Mouse (Mus musculus) neural tube, embryonic 14.5 days (tissue): ENCODE data around the gene Thsd4. TPM values are rescaled to one million over a fixed set of nuclear protein-coding genes. Genes with fewer than 3 reads are reported as not detected.

ENCODE experiments used
- ATAC-seq: fragments of 200-750 bp; cut with Nextera tagmentation; 2 replicates; pipeline ENCODE4 v1.8.0; 2017; ENCODE audit warnings: low read depth, mild to moderate bottlenecking, moderate TSS enrichment, moderate library complexity
- H3K27ac ChIP-seq: fragments of 300-500 bp; sonication (generic); 2 replicates; pipeline ENCODE4 v1.5.1; 2014; ENCODE audit warnings: low read depth, mild to moderate bottlenecking, control low read depth, low read length, moderate library complexity, mixed read lengths
- H3K27me3 ChIP-seq: fragments of 300-500 bp; sonication (generic); 2 replicates; pipeline ENCODE4 v1.6.1; 2014; ENCODE audit warnings: low read length; ENCODE audit not compliant: control insufficient read depth, insufficient read depth
- H3K36me3 ChIP-seq: fragments of 300-500 bp; sonication (generic); 2 replicates; pipeline ENCODE4 v1.6.1; 2014; ENCODE audit warnings: low read length, mixed read lengths; ENCODE audit not compliant: control insufficient read depth, insufficient read depth
- H3K4me1 ChIP-seq: fragments of 300-500 bp; sonication (generic); 2 replicates; pipeline ENCODE4 v1.6.1; 2014; ENCODE audit warnings: low read length; ENCODE audit not compliant: control insufficient read depth, insufficient read depth
- H3K4me2 ChIP-seq: fragments of 300-500 bp; sonication (generic); 2 replicates; pipeline ENCODE4 v1.6.1; 2014; ENCODE audit warnings: mild to moderate bottlenecking, low read depth, low read length, control low read depth
- H3K4me3 ChIP-seq: fragments of 300-500 bp; sonication (generic); 2 replicates; pipeline ENCODE4 v1.5.1; 2014; ENCODE audit warnings: low read depth, low read length, control low read depth, mixed read lengths
- H3K9ac ChIP-seq: fragments of 300-500 bp; sonication (generic); replicated peaks from 2 replicates; pipeline ENCODE4 v1.6.1; 2014; ENCODE audit warnings: low read depth, mild to moderate bottlenecking, control low read depth, low read length, mixed read lengths
- H3K9me3 ChIP-seq: fragments of 300-500 bp; sonication (generic); 2 replicates; pipeline ENCODE4 v1.6.1; 2016; ENCODE audit warnings: low read length; ENCODE audit not compliant: control insufficient read depth
- WGBS: fragments of 180-500 bp; shearing (Covaris S2); extraction: QIAGEN DNeasy Blood & Tissue Kit; methylation state at CpG from one replicate; pipeline ENCODE4 v1.1.7; 2014; 5-methylcytosine and 5-hydroxymethylcytosine counted together
- polyA plus RNA-seq: library from polyadenylated mRNA; unstranded; fragments of >200 nt; fragmentation: Nextera tagmentation; extraction: Ambion mirVana; gene quantifications from 2 replicates; pipeline ENCODE4 v1.2.1, GENCODE M21; 2014

Gene Thsd4
- polyA plus RNA-seq, 1 experiment from 2014 or later, result 9.0 TPM

- Histone ChIP-seq H3K4me1 (0 out of 2 replicates have a peak, but pooled peaks cover 3% of the 10 kb centered on the region), H3K4me3 (no peak overlapping the region), H3K36me3 (no peaks in the 10 kb centered on the region), H3K9me3 (no peaks in the 10 kb centered on the region), H3K9ac (no peak overlapping the region), H3K27me3 (no peaks in the 10 kb centered on the region), H3K27ac (no peak overlapping the region), H3K4me2 (no peak overlapping the region)
- no peak for ATAC-seq
- 17% methylated on average over 6 of the region's 6 CpGs for WGBS
Observed at GRCm38 (mm10) chr9:60224039-60224695, 297.7 kb downstream of the Thsd4 start.

- H3K36me3 ChIP-seq, result no peaks in the 10 kb centered on the region
- ATAC-seq, result no peak
- WGBS, result 100% methylated on average over 2 of the region's 2 CpGs
- no peak overlapping the region for H3K4me3 ChIP-seq
- no peak overlapping the region for H3K4me2 ChIP-seq
- no peaks in the 10 kb centered on the region for H3K9me3 ChIP-seq
- 0 out of 2 replicates have a peak, but pooled peaks cover 3% of the 10 kb centered on the region for H3K4me1 ChIP-seq
- H3K9ac ChIP-seq, result no peak overlapping the region
- H3K27ac ChIP-seq, result no peak overlapping the region
- no peaks in the 10 kb centered on the region for H3K27me3 ChIP-seq
Observed at GRCm38 (mm10) chr9:60220431-60220830, 301.4 kb downstream of the Thsd4 start.

GRCm38 (mm10) chr9:60218396-60218795 lies 303.4 kb downstream of the Thsd4 start:
- Histone ChIP-seq H3K4me3 (no peak overlapping the region), H3K27ac (no peak overlapping the region), H3K4me1 (no peaks in the 10 kb centered on the region), H3K27me3 (no peaks in the 10 kb centered on the region), H3K36me3 (no peaks in the 10 kb centered on the region), H3K4me2 (no peak overlapping the region), H3K9ac (no peak overlapping the region), H3K9me3 (no peaks in the 10 kb centered on the region)
- ATAC-seq, result no peak
- 84% methylated on average over 6 of the region's 6 CpGs for WGBS

GRCm38 (mm10) chr9:60216029-60216428 lies 305.8 kb downstream of the Thsd4 start:
- H3K36me3 ChIP-seq, result no peaks in the 10 kb centered on the region
- no peaks in the 10 kb centered on the region for H3K9me3 ChIP-seq
- ATAC-seq, result no peak
- H3K27ac ChIP-seq, result no peak overlapping the region
- no peaks in the 10 kb centered on the region for H3K4me1 ChIP-seq
- 90% methylated on average over 6 of the region's 6 CpGs for WGBS
- no peaks in the 10 kb centered on the region for H3K27me3 ChIP-seq
- no peak overlapping the region for H3K9ac ChIP-seq
- H3K4me2 ChIP-seq, result no peak overlapping the region
- H3K4me3 ChIP-seq, result no peak overlapping the region

- ATAC-seq, result no peak
- H3K9ac ChIP-seq, result no peak overlapping the region
- 87% methylated on average over 1 of the region's 1 CpGs for WGBS
- H3K4me3 ChIP-seq, result no peak overlapping the region
- no peak overlapping the region for H3K27ac ChIP-seq
- H3K4me2 ChIP-seq, result no peak overlapping the region
- no peaks in the 10 kb centered on the region for H3K4me1 ChIP-seq
- H3K27me3 ChIP-seq, result no peaks in the 10 kb centered on the region
- no peaks in the 10 kb centered on the region for H3K36me3 ChIP-seq
- H3K9me3 ChIP-seq, result no peaks in the 10 kb centered on the region
Observed at GRCm38 (mm10) chr9:60213111-60213510, 308.7 kb downstream of the Thsd4 start.

- no peak for ATAC-seq
Observed at GRCm38 (mm10) chr9:60208843-60209242, 313.0 kb downstream of the Thsd4 start.

GRCm38 (mm10) chr9:60203141-60203540 lies 318.7 kb downstream of the Thsd4 start:
- 84% methylated on average over 7 of the region's 7 CpGs for WGBS
- Histone ChIP-seq H3K27ac (no peak overlapping the region), H3K27me3 (no peaks in the 10 kb centered on the region), H3K4me3 (no peak overlapping the region), H3K36me3 (no peaks in the 10 kb centered on the region), H3K9ac (no peak overlapping the region), H3K9me3 (no peaks in the 10 kb centered on the region), H3K4me1 (no peaks in the 10 kb centered on the region), H3K4me2 (no peak overlapping the region)
- ATAC-seq, result no peak

More at GRCm38 (mm10) chr9:60208843-60209242, 313.0 kb downstream of the Thsd4 start:
- no peaks in the 10 kb centered on the region for H3K36me3 ChIP-seq
- H3K9ac ChIP-seq, result no peak overlapping the region
- H3K27me3 ChIP-seq, result no peaks in the 10 kb centered on the region
- no peak overlapping the region for H3K27ac ChIP-seq
- no peaks in the 10 kb centered on the region for H3K9me3 ChIP-seq
- no peak overlapping the region for H3K4me3 ChIP-seq
- no peak overlapping the region for H3K4me2 ChIP-seq
- H3K4me1 ChIP-seq, result no peaks in the 10 kb centered on the region
- WGBS, result 92% methylated on average over 1 of the region's 1 CpGs

- Histone ChIP-seq H3K27ac (no peak overlapping the region), H3K4me1 (no peaks in the 10 kb centered on the region), H3K9me3 (no peaks in the 10 kb centered on the region), H3K27me3 (no peaks in the 10 kb centered on the region), H3K36me3 (no peaks in the 10 kb centered on the region), H3K4me2 (no peak overlapping the region), H3K9ac (no peak overlapping the region), H3K4me3 (no peak overlapping the region)
- WGBS, result 82% methylated on average over 2 of the region's 2 CpGs
- ATAC-seq, result no peak
Observed at GRCm38 (mm10) chr9:60200436-60200835, 321.4 kb downstream of the Thsd4 start.

- Histone ChIP-seq H3K4me1 (no peaks in the 10 kb centered on the region), H3K27me3 (no peaks in the 10 kb centered on the region), H3K36me3 (no peaks in the 10 kb centered on the region), H3K9me3 (no peaks in the 10 kb centered on the region), H3K4me3 (no peak overlapping the region), H3K27ac (no peak overlapping the region), H3K9ac (no peak overlapping the region), H3K4me2 (no peak overlapping the region)
- no peak for ATAC-seq
- WGBS, result 80% methylated on average over 12 of the region's 12 CpGs
Observed at GRCm38 (mm10) chr9:60198530-60199200, 323.2 kb downstream of the Thsd4 start.
